Mouse (Mus musculus) thymus, postnatal 25 days (tissue): Measurements from ENCODE around the gene Il1r1.
A peak's percentile ranks its signal among the peaks of the same experiment; 100 is the strongest.

Experiments
- DNase-seq: peaks from one replicate; pipeline ENCODE4 v3.0.0; 2022

Gene Il1r1

DNA sequence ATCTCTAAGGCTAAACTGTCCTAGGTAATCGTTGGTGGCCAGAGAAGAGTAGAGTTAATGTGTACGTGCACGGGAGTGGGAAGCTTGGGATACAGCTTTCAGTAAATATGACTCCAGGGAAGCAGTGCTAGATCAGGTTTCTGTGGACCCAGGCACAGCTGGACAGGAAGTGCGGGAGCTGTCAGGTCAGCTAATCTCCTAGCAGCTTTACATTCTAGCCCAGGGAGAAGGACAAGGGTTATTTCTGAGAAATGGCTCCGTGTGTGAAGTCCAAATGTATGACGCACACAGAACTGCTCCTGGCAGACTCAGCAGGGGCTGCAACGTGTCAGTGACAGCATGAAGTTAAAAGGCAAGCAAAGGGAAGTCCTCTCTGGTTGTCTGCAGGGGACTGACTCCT lies 8.3 kb downstream of the Il1r1 start:
- no peak for DNase-seq

DNA sequence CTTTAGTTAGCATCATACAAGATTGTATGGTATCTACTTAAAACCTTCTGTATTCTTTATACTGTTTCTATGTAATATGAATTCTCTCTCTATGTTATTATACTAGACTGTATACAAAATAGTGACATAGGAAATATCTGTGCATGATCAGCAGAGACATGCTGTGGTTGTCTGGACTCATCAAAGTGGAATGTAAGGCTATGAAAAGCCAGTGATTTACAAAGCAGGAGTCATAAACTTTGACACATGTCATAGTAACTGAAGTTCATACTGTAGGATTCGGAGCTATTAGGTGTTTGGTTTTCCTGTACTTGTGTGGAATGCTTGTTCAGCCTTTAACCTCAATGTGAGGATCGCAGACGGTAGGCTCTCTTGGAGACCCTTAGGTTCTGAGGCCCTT lies 8.7 kb downstream of the Il1r1 start:
- no peak for DNase-seq

DNA sequence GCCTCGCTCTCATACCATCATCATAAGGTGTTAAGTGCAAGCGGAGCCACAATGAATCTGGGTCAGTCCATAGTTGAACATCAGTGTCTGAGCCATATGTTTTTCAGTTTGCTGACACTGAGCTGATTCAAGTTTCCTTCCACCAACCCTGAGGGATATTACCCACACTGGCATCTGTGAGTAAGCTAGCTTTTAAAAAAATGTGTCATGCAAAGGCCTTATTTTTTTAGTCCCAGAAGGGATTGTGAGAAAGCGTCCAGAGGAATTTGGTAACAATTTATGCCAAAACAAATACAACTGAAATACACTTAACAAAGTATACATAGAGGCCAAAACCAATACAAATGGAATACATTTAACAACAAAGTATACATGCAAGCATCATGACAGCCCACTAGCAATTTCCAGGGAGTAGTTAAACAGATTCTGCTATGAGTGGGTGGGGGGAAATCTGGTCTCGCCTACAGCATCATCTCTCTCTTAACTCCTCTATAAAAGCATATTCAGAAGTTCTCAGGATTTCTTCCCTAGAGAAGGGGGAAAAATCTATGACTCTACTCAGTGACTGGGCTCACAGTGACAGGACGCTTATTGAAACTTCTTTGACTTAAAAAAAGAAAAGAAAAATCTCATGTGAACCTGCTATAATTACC lies 10.8 kb downstream of the Il1r1 start:
- no peak for DNase-seq

DNA sequence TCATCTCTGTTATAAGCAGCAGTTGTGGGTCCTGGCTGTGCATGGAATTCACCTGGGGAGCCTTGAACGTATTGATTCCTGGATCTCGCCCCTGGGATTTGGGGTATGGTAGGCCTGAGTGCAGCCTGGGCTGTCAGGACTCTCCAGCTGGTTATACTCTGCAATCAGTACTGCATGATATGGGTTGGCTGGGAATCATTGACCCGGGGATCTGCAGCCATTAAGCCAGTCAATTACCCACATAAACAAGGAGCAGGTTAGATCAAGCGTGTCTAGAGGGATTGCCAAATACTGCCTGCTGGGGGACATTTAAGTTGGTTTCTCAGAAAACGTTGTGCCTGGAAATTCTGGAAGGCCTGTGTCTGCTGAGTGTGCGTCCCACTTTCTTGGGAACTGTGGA lies 11.8 kb downstream of the Il1r1 start:
- no peak for DNase-seq

DNA sequence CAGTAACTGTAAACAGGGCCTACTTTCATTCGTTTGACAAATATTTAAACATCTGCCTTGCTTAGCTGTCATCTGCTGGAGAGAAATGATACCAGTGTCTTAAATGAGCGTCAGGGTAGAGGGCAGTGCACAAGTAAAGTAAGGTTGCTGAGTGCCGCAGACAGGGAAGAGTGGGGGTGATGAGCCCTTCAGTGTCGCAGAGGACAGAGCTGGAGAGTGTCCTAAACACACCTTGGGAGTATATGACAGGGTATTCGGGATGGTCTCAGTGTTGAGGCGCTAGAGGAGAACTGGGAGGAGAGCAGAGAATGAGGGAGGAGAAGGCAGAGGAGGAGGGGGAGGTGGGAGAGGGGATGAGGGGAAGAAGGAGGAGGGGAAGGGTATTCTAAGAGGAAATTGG lies 12.2 kb downstream of the Il1r1 start:
- DNase-seq, result no peak

DNA sequence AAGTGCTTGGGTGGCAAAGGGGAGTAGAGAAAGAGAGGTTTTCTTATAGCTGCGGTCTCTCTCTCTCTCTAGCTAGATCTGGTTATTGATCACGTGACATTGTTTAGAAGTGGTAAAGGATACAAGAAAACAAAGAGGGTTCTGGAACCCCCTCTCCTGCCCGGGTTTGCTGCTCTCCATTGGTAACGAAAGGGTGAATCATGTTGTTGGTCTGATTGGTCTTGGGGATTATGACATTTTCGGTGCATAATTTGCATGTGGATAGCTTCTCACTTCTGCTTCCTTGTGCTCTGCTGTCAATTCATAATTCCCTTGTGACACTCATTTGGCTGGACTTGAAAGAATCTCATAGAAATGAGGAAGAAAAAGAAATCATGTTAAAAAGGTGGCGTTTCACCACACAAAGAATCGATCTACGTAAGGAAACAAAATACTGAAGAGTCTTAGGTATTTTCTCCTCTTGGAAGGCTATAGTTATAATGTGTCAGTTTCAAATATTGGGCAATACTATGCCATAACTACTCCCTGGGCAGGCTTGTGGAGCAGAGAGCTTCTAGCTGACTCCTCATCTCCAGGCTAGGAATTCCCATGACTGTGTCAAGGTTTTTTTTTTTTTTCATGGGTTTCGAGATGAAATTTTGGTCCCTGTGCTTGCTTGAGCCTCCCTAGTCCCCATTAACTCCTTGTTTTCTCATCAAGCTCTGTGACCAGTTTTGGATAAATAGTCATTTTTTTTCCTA lies 15.6 kb downstream of the Il1r1 start:
- no peak for DNase-seq

DNA sequence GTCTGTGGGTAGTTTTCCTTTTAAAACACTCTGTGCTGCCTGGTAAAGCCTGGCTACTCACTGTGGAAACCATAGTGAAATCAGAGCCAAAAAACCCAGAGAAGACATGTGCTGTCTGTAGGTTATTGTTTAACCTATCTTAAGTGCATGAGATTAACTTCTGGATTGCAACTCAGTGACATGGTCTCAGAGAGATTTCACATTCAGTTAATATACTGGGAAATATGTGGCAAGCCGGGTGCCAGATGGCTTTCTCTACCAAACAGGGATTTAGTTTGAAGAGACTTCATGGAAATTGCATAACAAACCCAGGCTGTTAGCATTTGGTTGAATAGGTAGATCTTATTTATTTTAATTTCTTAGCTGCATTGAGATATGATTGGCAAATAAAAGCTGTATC lies 17.8 kb downstream of the Il1r1 start:
- no peak for DNase-seq

DNA sequence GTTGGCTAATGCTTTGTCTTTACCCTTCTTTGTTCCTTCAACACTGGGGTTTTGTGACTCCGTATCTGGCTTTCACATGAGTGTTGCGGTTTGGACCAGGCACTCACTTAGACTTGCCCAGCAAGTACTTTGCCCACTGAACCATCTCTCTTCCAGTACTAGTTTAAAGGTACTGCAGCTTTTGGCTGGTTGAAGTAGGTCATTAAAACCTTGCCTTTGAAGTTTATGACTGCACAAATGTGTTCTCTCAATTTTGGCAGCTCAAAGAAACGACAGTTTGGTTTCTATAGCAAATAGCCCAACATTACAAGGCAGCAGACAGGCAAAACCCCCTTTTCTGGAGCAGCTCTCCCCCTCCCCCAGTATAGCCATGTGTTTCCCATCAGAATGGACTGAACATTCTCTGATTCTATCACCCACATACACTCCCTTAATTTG lies 18.7 kb downstream of the Il1r1 start:
- DNase-seq, result no peak

DNA sequence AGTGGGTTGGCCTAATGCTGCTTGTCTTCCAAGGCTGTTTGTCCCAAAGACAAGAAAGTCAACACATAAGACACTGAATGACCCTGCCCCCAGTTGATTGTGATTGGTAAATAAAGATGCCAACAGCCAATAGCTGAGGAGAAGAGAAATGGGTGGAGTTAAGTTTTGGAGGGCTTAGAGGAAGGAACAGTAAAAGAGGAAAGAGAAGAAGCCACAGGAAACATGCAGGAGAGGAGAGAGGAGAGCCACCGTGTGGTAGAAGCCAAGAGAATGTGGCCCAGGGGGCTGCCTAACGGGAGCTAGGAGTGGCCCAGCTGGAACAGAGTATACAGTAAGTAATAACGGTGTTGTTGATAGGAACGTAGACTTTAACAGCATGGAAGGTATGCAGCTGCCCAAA lies 25.5 kb downstream of the Il1r1 start:
- no peak for DNase-seq

DNA sequence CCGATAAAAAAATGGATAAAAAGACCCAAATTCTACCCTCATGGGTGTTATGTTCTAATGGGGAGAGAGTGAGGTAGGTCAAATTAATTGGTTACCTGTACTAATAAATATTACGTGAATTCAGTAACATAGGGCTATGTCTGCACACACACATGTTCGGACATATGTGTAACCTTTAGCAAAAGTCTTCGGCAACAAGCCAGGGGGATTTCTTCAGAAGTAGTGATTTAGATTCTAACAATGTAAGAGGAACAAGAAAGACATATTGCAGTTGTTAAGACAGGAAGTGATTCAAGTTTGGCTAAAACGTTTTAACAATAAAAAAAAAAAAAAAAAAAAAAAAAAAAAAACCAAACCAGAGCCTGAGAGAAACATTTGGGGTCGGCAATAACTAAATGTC lies 27.6 kb downstream of the Il1r1 start:
- DNase-seq, result no peak

DNA sequence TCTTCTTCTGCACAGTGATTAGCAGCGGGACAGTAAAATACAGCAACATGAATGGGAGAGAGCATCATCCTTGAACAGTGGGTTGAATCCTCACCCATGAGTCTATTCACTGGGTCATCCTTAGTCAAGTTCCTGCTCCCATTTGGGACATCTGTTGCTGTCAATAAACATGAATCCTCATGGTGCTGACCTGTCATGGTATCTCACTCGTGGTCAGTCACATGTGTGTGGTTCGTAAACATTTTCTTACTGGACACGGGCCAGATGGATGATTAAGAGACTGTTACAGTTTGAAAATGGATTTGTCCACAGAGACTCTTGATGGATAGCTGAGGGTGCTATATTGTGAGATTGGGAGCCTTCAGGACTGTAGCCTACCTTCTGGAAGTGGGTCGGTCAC lies 29.1 kb downstream of the Il1r1 start:
- DNase-seq, result no peak

DNA sequence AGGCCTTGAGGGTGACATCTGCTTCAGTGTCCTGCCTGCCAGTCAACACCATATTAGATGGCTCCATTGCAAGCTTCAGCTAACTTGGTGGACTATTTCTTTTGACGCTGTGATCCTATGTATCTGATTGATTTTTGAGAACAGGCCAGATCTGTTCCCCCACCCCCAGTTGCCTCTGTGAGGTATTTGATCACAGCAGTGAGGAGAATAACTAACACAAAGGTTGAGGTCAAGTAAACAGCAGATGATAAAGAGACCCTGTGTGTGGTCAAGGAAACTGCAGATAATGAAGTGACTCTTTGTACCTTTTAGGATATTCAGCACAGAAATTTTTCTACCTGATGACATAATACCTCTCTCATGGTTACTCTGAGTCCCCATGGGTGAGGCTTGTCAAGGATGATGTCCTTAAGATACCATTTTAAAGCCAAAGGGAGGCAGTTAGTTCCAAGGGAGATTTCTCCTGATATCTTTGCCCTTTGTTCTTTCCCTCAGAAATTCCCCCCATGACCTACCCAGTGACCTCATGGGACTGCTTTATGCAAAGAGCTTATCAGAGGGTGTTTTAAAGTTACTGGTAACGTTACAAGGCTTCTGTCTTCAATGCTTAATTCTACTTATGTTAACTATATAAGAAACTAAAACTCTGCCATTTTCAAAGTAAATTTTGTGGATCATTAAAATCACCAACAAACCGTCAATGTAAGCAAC lies 29.6 kb downstream of the Il1r1 start:
- DNase-seq, result no peak

DNA sequence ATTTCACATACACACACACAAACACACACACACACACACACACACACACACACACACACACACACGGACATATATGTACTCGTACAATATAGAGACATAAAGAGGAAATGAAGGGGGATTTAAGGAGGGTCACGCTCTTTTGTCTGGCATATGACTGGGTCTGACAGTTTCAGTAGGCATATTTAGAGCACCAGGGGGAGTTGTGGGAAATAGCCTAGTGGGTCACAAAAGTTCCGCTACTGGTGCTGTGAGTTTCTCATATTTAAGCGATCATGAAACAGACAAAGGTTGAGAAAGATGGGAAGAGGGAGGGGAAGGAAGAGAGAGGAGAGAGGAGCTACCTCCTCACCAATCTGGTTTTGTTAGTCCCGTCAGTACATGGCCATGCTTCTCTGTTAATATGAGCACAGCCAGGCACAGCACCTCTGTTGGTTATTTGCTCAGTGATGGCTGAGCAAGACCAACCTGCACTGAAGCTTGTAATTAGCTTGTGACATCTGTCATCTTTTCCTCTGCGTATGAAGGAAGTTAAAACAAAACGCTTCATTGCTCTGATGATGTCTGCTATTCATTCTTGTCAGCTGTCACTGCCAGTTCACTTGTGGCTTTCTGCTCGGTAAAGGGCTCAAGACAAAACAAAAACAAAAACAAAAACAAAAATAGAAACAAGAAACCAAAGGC lies 37.7 kb downstream of the Il1r1 start:
- no peak for DNase-seq

DNA sequence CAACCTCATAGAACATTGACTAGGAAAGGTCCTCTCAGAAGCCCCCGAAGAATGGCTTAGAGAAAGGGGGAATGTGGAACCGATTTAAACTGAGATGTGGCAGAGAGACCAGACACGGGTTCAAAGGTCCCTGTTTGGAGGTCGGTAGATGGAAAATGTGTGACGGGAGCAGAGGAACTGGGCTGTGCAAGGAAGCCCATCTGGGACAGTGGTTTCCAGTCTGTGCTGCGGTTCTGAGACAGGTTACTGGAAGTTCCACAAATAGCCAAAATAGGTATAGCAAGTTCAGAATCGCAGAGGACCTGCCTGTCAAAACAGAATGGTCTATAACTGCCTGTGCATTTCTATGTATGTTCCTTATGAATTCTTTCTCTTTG lies 38.2 kb downstream of the Il1r1 start:
- no peak for DNase-seq

DNA sequence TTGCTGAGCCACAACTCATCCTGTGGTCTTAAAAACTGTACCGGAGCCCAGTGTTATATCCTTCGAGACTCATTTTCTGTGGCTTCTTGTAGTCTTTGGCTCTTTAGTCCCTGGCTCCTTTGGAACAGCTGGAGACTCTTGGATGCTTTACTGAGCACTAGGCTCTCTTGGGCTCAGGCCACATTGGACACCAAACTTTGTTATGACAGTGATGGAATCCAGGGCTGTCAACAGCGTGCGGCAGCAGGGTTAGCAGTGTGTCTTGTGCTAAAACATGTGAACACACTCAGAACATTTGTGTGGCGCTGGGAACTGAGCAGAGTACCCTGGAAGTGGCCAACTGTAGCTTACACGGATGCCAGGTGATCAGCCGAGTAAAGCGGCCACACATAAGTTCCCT lies 38.8 kb downstream of the Il1r1 start:
- no peak for DNase-seq

DNA sequence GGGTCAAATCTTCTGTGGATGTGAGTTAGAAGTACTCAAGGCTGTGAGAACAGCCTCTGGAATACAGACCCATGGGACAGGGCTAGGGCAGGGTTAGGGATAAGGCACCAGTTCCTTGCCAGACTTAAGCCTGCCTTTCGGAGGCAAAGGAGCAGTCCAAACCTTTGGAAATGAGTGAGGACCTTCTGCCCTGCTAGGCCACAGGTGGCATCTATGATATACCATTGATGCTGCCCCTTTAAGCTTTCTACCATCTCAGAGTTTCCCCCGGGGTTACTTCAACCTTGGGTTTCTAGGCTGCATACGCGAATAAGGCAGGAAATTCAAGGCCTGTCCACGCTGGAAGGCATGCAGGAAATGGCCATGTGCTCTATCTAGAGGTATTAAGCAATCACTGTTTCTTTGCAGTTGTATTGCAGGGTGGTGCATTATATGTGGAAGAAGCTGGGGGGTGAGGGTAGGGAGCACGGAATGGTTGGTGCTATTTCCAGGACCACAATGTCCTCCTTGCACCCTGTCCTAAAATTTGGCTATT lies 40.5 kb downstream of the Il1r1 start:
- DNase-seq, result no peak

DNA sequence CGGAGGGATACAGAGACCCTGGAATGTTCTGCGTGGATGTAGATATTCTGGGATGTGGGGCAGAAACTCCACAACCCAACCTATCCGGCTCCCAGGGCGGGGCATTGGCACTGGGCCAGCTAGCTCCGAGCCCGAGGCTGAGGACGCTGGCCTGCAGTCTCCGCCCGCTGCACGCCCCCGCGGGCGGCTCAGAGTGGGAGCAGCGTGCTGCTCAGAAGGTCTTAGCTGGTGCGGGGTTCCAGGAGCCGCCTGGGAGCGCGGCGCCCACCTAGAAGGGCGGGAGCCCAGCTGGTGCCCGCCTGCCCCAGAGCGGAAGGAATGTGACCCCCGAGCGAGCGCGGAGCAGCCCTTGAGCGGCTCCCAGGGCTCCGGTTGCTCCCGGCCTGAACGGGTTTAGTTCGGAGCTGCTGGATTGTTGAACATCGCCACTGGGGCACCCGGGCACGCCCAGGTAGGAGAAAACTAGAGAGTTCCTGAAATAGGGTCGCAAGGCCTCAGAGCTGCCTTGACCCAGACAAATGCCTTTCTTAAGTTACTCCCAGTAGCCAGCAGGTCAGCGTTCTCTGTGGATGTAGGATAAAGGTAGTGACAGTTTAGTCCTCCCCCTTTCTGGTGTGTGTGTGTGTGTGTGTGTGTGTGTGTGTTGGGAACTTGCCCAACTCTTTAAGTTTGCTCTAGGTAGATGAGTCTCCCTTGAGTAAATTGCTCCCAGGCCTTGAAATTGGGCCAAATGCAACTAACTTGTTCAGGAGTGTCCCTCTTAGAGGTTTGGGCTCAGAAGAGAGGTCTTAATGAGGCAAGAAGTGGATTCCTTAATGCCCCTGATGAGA lies 41.8 kb downstream of the Il1r1 start:
- DNase-seq, result peak; percentile 4

DNA sequence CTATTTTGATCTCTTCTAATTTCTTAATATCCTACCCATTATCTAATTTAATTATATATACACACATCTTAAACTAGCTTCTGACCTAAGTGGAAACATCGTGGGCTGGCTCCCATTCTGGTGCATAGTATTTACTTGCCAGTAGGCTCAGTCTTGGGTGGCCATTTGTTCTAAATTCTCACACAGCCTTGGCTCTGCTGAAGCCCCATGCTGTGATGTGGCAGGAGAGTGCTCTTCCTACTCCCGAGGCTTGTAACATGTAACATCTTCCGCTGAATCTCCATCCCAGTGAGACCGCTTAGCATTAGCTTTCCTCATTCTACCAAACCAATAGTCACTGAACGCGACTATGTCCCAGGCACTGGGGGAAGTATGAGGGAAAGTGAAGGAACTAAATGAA lies 43.0 kb downstream of the Il1r1 start:
- DNase-seq, result no peak

DNA sequence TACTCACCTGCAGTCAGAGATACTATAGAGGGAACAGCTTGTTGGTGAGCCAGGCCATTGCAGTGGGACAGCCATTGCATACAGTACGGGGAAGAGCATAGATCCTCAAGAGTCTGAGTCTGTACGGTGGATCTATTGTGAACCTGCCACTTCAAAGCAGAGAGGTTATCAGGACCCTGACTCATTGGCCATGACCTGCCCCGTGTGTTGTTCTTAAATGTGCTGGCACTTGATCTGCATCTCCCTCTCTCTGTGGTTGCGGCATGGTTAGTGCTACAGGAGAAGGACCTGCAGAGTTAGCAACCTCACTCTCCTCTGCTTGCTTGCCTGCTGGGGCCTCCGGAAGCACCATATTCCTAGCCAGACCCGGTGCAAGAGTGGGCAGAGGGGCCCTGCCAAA lies 43.7 kb downstream of the Il1r1 start:
- no peak for DNase-seq

DNA sequence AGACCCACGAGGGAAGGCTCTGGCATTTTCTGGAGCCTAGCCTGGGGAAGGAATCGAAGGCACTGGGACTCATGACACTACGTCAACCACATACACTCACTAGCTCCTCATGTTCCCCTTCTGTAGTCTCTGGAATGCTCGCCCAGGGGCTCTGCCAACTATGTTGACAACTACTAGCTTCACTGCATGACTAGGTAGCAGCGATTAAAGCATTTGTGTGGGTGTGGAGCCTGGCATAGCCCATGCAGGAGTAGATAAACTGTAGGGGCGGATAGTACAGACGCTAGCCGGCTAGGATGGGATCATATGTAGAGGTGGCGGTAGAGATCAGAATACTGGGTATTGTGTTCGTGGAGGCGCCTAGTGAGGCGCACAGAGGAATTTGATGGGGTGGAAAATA lies 45.5 kb downstream of the Il1r1 start:
- no peak for DNase-seq

DNA sequence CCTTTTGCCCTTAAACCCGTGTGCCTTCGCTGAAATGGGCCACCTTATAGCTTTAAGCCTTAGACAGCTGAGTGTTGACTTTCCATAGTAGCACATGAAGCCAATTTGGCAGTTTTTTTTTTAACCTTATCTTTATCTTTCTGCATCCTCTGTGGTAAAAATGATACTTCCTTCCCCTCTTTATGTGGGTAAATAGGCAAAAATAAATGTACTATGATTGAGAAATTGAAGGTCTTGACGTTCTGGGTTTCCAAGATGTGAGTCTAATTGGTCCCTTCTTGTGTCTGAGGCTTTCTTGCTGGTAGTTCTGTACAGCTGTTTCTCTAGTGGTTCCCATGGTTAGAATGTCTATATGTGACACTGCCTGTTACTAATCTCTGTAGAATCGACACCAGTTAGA lies 46.2 kb downstream of the Il1r1 start:
- no peak for DNase-seq

DNA sequence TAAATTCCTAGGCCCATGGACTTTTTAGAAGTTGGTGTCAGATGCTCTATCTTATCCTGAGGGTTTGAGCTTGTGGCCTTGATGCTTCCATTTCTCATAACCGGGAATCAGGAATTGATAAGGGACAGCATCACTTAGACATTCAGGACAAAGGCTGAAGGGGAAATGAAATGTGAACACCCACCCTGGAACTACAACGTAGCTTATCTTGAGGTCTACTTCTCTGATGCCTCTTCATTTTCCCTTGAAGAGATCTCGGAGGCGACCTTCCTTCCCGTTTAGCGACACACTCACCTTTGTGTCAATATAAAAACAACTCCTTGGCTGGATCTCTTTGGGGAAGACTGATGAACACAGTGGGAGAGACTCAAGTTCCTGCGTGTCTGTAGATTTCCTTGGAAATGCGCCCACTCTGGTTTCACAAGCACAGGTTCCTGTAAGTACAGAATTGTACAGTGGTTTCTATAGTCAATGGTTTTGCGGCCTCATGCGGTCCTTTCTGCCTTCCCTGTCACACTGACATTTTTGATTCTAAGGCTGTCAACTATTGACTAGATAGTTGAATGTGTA lies 46.7 kb downstream of the Il1r1 start:
- DNase-seq, result no peak
